Mouse (Mus musculus) liver, embryonic 14.5 days (tissue): ENCODE results near the gene Rara. TPM values are rescaled to one million over a fixed set of nuclear protein-coding genes. Genes with fewer than 3 reads are reported as not detected.

Experiments
- ATAC-seq: fragments of 200-750 bp; cut with Nextera tagmentation; 2 replicates; pipeline ENCODE4 v1.8.0; 2017; ENCODE audit warnings: moderate number of reproducible peaks, mild to moderate bottlenecking, moderate library complexity; ENCODE audit not compliant: insufficient read depth
- DNase-seq, 3 experiments: peaks; one replicate each; pipeline ENCODE4 v3.0.0-alpha.2; 2012 to 2013; ENCODE audit warnings: low read depth in 3 of 3, low spot score in 3 of 3
- H3K27ac ChIP-seq: fragments of 300-500 bp; sonication (generic); 2 replicates; pipeline ENCODE4 v1.5.1; 2014; ENCODE audit warnings: moderate library complexity, mild to moderate bottlenecking, control low read depth, inconsistent platforms
- H3K27me3 ChIP-seq: fragments of 300-500 bp; sonication (generic); 2 replicates; pipeline ENCODE4 v1.6.1; 2014; ENCODE audit warnings: mild to moderate bottlenecking, low read length, moderate library complexity; ENCODE audit not compliant: control insufficient read depth, insufficient read depth
- H3K36me3 ChIP-seq: fragments of 300-500 bp; sonication (generic); replicated peaks from 2 replicates; pipeline ENCODE4 v1.6.1; 2014; ENCODE audit warnings: low read depth; ENCODE audit not compliant: control insufficient read depth, insufficient read depth
- H3K4me1 ChIP-seq, 2 experiments: fragments of 200-500 bp in 1 of 2; fragments of 300-500 bp in 1 of 2; sonication (generic) in 1 of 2; replicated peaks; 2 replicates each; pipeline ENCODE4 v1.6.1; 2012 to 2014; ENCODE audit warnings: antibody characterized with exemption in 1 of 2, inconsistent platforms in 1 of 2, low read length in 1 of 2; ENCODE audit not compliant: control insufficient read depth in 2 of 2, insufficient read depth in 2 of 2
- H3K4me2 ChIP-seq: fragments of 300-500 bp; sonication (generic); 2 replicates; pipeline ENCODE4 v1.6.1; 2014; ENCODE audit warnings: low read depth, mild to moderate bottlenecking, control low read depth, moderate library complexity
- H3K4me3 ChIP-seq, 2 experiments: fragments of 200-500 bp in 1 of 2; fragments of 300-500 bp in 1 of 2; sonication (generic) in 1 of 2; 2 replicates each; pipeline ENCODE4 v1.5.1; 2012 to 2014; ENCODE audit warnings: low read depth in 2 of 2, low read length in 2 of 2, mild to moderate bottlenecking in 2 of 2, control low read depth in 1 of 2, inconsistent platforms in 1 of 2, moderate library complexity in 1 of 2; ENCODE audit not compliant: insufficient read depth in 1 of 2
- H3K9ac ChIP-seq: fragments of 300-500 bp; sonication (generic); replicated peaks from 2 replicates; pipeline ENCODE4 v1.6.1; 2014; ENCODE audit warnings: mild to moderate bottlenecking, control low read depth, moderate library complexity
- H3K9me3 ChIP-seq: fragments of 300-500 bp; sonication (generic); 2 replicates; pipeline ENCODE4 v1.6.1; 2016; ENCODE audit warnings: low read length, mixed read lengths; ENCODE audit not compliant: control insufficient read depth
- CTCF ChIP-seq: IDR thresholded peaks from 2 replicates; pipeline ENCODE4 v1.5.1; 2016; ENCODE audit warnings: antibody characterized with exemption, low read depth, control low read depth
- EP300 ChIP-seq: IDR thresholded peaks from 2 replicates; pipeline ENCODE4 v1.6.1; 2016; ENCODE audit warnings: antibody characterized with exemption, low read depth
- WGBS: fragments of 180-500 bp; shearing (Covaris S2); extraction: QIAGEN DNeasy Blood & Tissue Kit; methylation state at CpG from one replicate; pipeline ENCODE4 v1.1.7; 2014; ENCODE audit not compliant: insufficient replicate concordance; 5-methylcytosine and 5-hydroxymethylcytosine counted together
- polyA plus RNA-seq, 2 experiments: library from polyadenylated mRNA; depleted of rRNA in 1 of 2; stranded (reverse) in 1 of 2; unstranded in 1 of 2; fragments of >200 nt; fragmentation: Nextera tagmentation in 1 of 2; extraction: Ambion mirVana in 1 of 2; gene quantifications; 2 replicates each; pipeline versions ENCODE4 v1.2.1 to v1.2.3; 2012 to 2014

The Rara gene
- polyA plus RNA-seq, 2 experiments = 1.9 to 3.2 TPM

GRCm38 (mm10) chr11:98900529-98901125, 27.0 kb upstream of the Rara start:
- H3K4me2 ChIP-seq = no peak overlapping the region
- no peak for ATAC-seq
- no peak overlapping the region for H3K27ac ChIP-seq
- H3K9me3 ChIP-seq = no peaks in the 10 kb centered on the region
- no peak for DNase-seq
- no peak overlapping the region for H3K4me3 ChIP-seq
- H3K27me3 ChIP-seq = no peaks in the 10 kb centered on the region
- H3K4me1 ChIP-seq = peaks cover 31 to 38% of the 10 kb centered on the region in 2 experiments
- 36% methylated on average over 12 of the region's 12 CpGs for WGBS
- TF ChIP-seq EP300 = no peak
- no peak for TF ChIP-seq CTCF
- peaks cover 31% of the 10 kb centered on the region for H3K36me3 ChIP-seq
- H3K9ac ChIP-seq = no peak overlapping the region

- Histone ChIP-seq H3K27me3 (no peaks in the 10 kb centered on the region), H3K36me3 (peaks cover 18% of the 10 kb centered on the region), H3K27ac (peak overlapping the region; percentile 13; the same call in 1 of the 2 replicates), H3K9me3 (no peaks in the 10 kb centered on the region), H3K4me3 (no peak overlapping the region), H3K4me1 (peaks cover 48 to 54% of the 10 kb centered on the region in 2 experiments), H3K4me2 (no peak overlapping the region), H3K9ac (0 out of 2 replicates have a peak overlapping the region, but pooled peaks have one; percentile 4)
- 66% methylated on average over 10 of the region's 10 CpGs for WGBS
- no peak for ATAC-seq
- TF ChIP-seq EP300 (no peak), CTCF (no peak)
- DNase-seq = no peak
Observed at GRCm38 (mm10) chr11:98902621-98903245, 24.9 kb upstream of the Rara start.

- H3K27ac ChIP-seq = peak overlapping the region; percentile 86
- peaks cover 48 to 58% of the 10 kb centered on the region in 2 experiments for H3K4me1 ChIP-seq
- H3K4me2 ChIP-seq = peak overlapping the region; percentile 67
- peak; percentile 91 for TF ChIP-seq EP300
- no peak for TF ChIP-seq CTCF
- WGBS = 3% methylated on average over 2 of the region's 2 CpGs
- peak overlapping the region; percentile 23 for H3K9ac ChIP-seq
- no peaks in the 10 kb centered on the region for H3K27me3 ChIP-seq
- no peaks in the 10 kb centered on the region for H3K9me3 ChIP-seq
- H3K4me3 ChIP-seq = peak overlapping the region; percentile 0 to 3; a peak in 2 of 4 replicates
- DNase-seq (peak; percentile 74 to 80 (median 78)), ATAC-seq (peak; percentile 75)
- H3K36me3 ChIP-seq = peaks cover 24% of the 10 kb centered on the region
Observed at GRCm38 (mm10) chr11:98904577-98904976, 23.0 kb upstream of the Rara start.

- no peaks in the 10 kb centered on the region for H3K9me3 ChIP-seq
- H3K9ac ChIP-seq = peak overlapping the region; percentile 10
- H3K27ac ChIP-seq = peak overlapping the region; percentile 86
- DNase-seq (peak; percentile 61 to 64 (median 62)), ATAC-seq (peak; percentile 70)
- H3K4me2 ChIP-seq = peak overlapping the region; percentile 67
- peaks cover 22% of the 10 kb centered on the region for H3K36me3 ChIP-seq
- TF ChIP-seq CTCF = no peak
- TF ChIP-seq EP300 = peak; percentile 35
- peak overlapping the region in 1 of 2 experiments; percentile 5; a peak in 1 of 4 replicates for H3K4me3 ChIP-seq
- H3K27me3 ChIP-seq = no peaks in the 10 kb centered on the region
- WGBS = 11% methylated on average over 7 of the region's 7 CpGs
- H3K4me1 ChIP-seq = peaks cover 48 to 61% of the 10 kb centered on the region in 2 experiments
Observed at GRCm38 (mm10) chr11:98905033-98905432, 22.6 kb upstream of the Rara start.

- peaks cover 53 to 63% of the 10 kb centered on the region in 2 experiments for H3K4me1 ChIP-seq
Observed at GRCm38 (mm10) chr11:98905583-98905982, 22.0 kb upstream of the Rara start.

More at GRCm38 (mm10) chr11:98905583-98905982, 22.0 kb upstream of the Rara start:
- H3K27ac ChIP-seq = peak overlapping the region; percentile 86
- peak overlapping the region; percentile 67 for H3K4me2 ChIP-seq
- peaks cover 25% of the 10 kb centered on the region for H3K36me3 ChIP-seq
- H3K9ac ChIP-seq = peak overlapping the region; percentile 10
- WGBS = 10% methylated on average over 4 of the region's 4 CpGs
- TF ChIP-seq CTCF (no peak), EP300 (peak; percentile 48; the same call in 1 of the 2 replicates)
- DNase-seq = no peak
- no peaks in the 10 kb centered on the region for H3K27me3 ChIP-seq
- no peak overlapping the region for H3K4me3 ChIP-seq
- no peak for ATAC-seq
- no peaks in the 10 kb centered on the region for H3K9me3 ChIP-seq
